Mouse (Mus musculus) lung, embryonic 14.5 days (tissue): ENCODE measurements around the gene Srgap2. TPM values are rescaled to one million over a fixed set of nuclear protein-coding genes. Genes with fewer than 3 reads are reported as not detected.

Source experiments
- ATAC-seq: fragments of 200-750 bp; cut with Nextera tagmentation; 2 replicates; pipeline ENCODE4 v1.8.0; 2017; ENCODE audit warnings: mild to moderate bottlenecking, moderate TSS enrichment, moderate library complexity; ENCODE audit not compliant: insufficient read depth
- DNase-seq: peaks from one replicate; pipeline ENCODE4 v3.0.0-alpha.2; 2015
- H3K27ac ChIP-seq: fragments of 300-500 bp; sonication (generic); 2 replicates; pipeline ENCODE4 v1.5.1; 2014; ENCODE audit warnings: low read depth, mild to moderate bottlenecking, moderate library complexity
- H3K27me3 ChIP-seq: fragments of 300-500 bp; sonication (generic); 2 replicates; pipeline ENCODE4 v1.6.1; 2014; ENCODE audit warnings: low read length, control low read depth; ENCODE audit not compliant: insufficient read depth
- H3K36me3 ChIP-seq: fragments of 300-500 bp; sonication (generic); 2 replicates; pipeline ENCODE4 v1.6.1; 2014; ENCODE audit warnings: control low read depth; ENCODE audit not compliant: insufficient read depth
- H3K4me1 ChIP-seq: fragments of 300-500 bp; sonication (generic); 2 replicates; pipeline ENCODE4 v1.6.1; 2014; ENCODE audit warnings: antibody characterized with exemption, control low read depth; ENCODE audit not compliant: insufficient read depth
- H3K4me2 ChIP-seq: fragments of 300-500 bp; sonication (generic); 2 replicates; pipeline ENCODE4 v1.6.1; 2014; ENCODE audit warnings: mild to moderate bottlenecking
- H3K4me3 ChIP-seq: fragments of 300-500 bp; sonication (generic); 2 replicates; pipeline ENCODE4 v1.5.1; 2014; ENCODE audit warnings: low read depth, low read length
- H3K9ac ChIP-seq: fragments of 300-500 bp; sonication (generic); 2 replicates; pipeline ENCODE4 v1.6.1; 2014
- H3K9me3 ChIP-seq: fragments of 300-500 bp; sonication (generic); 2 replicates; pipeline ENCODE4 v1.6.1; 2016; ENCODE audit warnings: low read depth, low read length, control low read depth
- CTCF ChIP-seq: IDR thresholded peaks from 2 replicates; pipeline ENCODE4 v1.5.1; 2016; ENCODE audit warnings: antibody characterized with exemption, low read depth
- WGBS: fragments of 180-500 bp; shearing (Covaris S2); extraction: QIAGEN DNeasy Blood & Tissue Kit; methylation state at CpG from one replicate; pipeline ENCODE4 v1.1.7; 2014; 5-methylcytosine and 5-hydroxymethylcytosine counted together
- polyA plus RNA-seq: library from polyadenylated mRNA; unstranded; fragments of >200 nt; fragmentation: Nextera tagmentation; extraction: Ambion mirVana; gene quantifications from 2 replicates; pipeline ENCODE4 v1.2.1, GENCODE M21; 2014

Gene Srgap2
- polyA plus RNA-seq, 1 experiment from 2014 or later = 21.2 TPM

DNA sequence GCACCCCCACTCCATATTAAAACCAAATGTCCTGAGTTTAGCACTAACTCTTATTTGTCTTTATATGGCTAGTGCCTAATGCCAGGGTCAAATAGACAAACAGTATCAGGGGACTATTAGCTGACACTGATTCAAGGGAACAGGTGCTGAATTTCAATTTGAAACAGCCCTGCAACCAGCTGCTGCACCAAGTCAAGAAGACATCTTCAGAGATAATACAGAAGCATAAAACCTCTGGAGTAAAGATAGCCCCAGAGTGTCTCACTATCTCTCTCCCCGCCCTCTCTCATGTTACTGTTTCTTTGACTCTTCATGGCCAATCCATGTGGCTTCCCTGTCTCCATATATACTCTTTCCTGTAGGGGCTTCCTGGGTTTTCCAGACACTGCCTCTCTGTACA lies 167.5 kb downstream of the Srgap2 start:
- DNase-seq (no peak), ATAC-seq (no peak)
- H3K4me2 ChIP-seq = no peak overlapping the region
- H3K27ac ChIP-seq = no peak overlapping the region
- WGBS = 85% methylated on average over 1 of the region's 1 CpGs
- peaks cover 19% of the 10 kb centered on the region; the same call in 1 of the 2 replicates for H3K36me3 ChIP-seq
- H3K4me1 ChIP-seq = no peaks in the 10 kb centered on the region
- H3K9ac ChIP-seq = no peak overlapping the region
- TF ChIP-seq CTCF = no peak
- no peak overlapping the region for H3K4me3 ChIP-seq
- no peaks in the 10 kb centered on the region for H3K9me3 ChIP-seq
- H3K27me3 ChIP-seq = no peaks in the 10 kb centered on the region

DNA sequence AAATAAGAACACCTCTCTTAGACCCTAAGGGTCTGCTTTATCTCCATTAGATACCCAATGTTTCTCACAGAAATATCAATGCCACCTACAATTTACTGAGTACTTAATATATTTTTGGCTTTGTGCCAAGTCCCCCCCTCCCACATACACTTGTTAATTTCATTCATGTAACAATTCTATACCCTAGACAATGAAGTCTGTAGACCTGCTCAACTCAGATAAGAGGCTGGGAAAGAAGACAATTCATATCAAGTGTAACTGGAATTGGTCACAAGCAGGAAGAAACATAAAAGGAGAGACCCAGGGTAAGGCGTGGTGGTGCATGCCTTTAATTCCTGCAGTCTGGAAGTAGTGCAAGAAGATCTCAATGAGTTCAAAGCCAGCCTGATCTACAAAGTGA lies 169.9 kb downstream of the Srgap2 start:
- H3K9me3 ChIP-seq = no peaks in the 10 kb centered on the region
- H3K27ac ChIP-seq = no peak overlapping the region
- no peak overlapping the region for H3K9ac ChIP-seq
- peaks cover 25% of the 10 kb centered on the region; the same call in 1 of the 2 replicates for H3K36me3 ChIP-seq
- H3K27me3 ChIP-seq = no peaks in the 10 kb centered on the region
- no peak overlapping the region for H3K4me2 ChIP-seq
- no peak for DNase-seq
- H3K4me1 ChIP-seq = no peaks in the 10 kb centered on the region
- H3K4me3 ChIP-seq = no peak overlapping the region
- WGBS = 73% methylated on average over 1 of the region's 1 CpGs
- TF ChIP-seq CTCF = no peak
- ATAC-seq = no peak

DNA sequence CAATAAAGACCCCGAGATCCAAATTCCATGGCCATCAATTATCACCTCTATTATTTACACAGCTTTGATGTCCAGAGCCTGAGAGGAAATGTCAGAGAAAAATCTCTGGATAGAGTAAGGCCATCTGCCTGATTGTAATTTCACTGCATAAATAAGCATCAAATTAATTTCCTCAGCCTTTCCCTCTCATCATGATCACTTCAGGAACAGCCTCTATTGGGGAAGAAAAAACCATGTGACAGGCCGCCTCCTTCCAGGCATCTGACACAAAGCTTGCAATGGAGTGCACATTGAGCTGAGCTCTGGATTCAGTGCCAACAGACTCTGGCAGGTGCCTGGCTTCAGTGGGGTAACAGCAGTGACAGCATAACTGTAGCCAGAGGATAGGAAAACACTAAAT lies 175.7 kb downstream of the Srgap2 start:
- WGBS = 33% methylated on average over 2 of the region's 2 CpGs
- no peak overlapping the region for H3K9ac ChIP-seq
- DNase-seq = no peak
- no peaks in the 10 kb centered on the region for H3K9me3 ChIP-seq
- TF ChIP-seq CTCF = no peak
- no peak overlapping the region for H3K27ac ChIP-seq
- ATAC-seq = no peak
- no peak overlapping the region for H3K4me2 ChIP-seq
- H3K4me1 ChIP-seq = peaks cover under 1% of the 10 kb centered on the region; the same call in 1 of the 2 replicates
- peaks cover 42% of the 10 kb centered on the region; the same call in 1 of the 2 replicates for H3K36me3 ChIP-seq
- H3K27me3 ChIP-seq = no peaks in the 10 kb centered on the region
- H3K4me3 ChIP-seq = no peak overlapping the region

DNA sequence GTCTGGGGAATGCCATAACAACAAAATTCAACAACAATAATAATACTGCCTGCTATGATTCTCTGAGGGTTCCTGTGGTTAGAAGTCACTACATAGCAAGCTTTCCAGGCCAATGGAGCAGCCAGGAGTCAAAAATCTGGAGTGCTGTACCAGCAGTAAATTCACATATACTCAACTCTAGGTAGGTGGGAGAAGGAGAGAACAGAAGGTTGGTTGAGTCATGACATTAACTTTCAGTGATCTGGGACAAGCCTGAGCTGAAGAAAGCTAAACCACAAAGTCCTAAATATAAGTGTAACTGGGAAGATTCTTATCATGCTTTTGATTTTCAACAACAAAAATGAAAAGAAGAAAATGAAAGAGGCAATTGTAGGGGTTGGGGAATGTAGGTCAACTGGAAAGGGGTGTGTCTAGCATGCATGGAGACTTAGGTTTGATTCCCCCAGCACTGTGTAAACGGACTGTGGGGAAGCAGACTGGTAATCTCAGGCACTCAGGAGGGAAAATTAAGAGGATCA lies 177.1 kb downstream of the Srgap2 start:
- Histone ChIP-seq H3K27me3 (no peaks in the 10 kb centered on the region), H3K36me3 (peaks cover 31% of the 10 kb centered on the region; the same call in 1 of the 2 replicates), H3K4me3 (no peak overlapping the region), H3K4me1 (peaks cover 6% of the 10 kb centered on the region; the same call in 1 of the 2 replicates), H3K4me2 (no peak overlapping the region), H3K27ac (no peak overlapping the region), H3K9me3 (no peaks in the 10 kb centered on the region), H3K9ac (no peak overlapping the region)
- DNase-seq (no peak), ATAC-seq (no peak)
- 66% methylated on average over 1 of the region's 1 CpGs for WGBS
- TF ChIP-seq CTCF = no peak

DNA sequence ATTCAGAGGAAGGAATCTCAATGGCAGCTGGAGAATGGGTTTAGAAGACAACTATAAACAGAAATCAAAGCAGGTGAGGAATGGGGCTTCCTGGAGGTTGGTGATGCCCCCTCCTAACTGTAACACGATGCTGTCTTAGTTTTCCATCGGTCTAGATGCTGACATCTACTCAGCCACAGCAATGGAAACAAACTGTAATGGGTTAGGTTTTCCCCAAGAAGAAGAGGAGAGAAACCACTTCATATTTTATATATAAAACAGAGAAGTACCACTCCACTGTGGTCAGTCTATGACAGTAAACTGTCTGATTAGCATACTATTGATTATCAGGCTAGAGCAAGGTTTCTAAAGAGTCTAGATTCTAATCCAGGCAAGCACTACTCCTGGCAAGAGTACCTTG lies 179.4 kb downstream of the Srgap2 start:
- WGBS = 64% methylated on average over 2 of the region's 2 CpGs
- Histone ChIP-seq H3K27ac (no peak overlapping the region), H3K27me3 (no peaks in the 10 kb centered on the region), H3K4me3 (no peak overlapping the region), H3K9ac (no peak overlapping the region), H3K36me3 (peaks cover 29% of the 10 kb centered on the region), H3K4me1 (peaks cover 6% of the 10 kb centered on the region; the same call in 1 of the 2 replicates), H3K9me3 (no peaks in the 10 kb centered on the region), H3K4me2 (no peak overlapping the region)
- no peak for TF ChIP-seq CTCF
- ATAC-seq (no peak), DNase-seq (no peak)

DNA sequence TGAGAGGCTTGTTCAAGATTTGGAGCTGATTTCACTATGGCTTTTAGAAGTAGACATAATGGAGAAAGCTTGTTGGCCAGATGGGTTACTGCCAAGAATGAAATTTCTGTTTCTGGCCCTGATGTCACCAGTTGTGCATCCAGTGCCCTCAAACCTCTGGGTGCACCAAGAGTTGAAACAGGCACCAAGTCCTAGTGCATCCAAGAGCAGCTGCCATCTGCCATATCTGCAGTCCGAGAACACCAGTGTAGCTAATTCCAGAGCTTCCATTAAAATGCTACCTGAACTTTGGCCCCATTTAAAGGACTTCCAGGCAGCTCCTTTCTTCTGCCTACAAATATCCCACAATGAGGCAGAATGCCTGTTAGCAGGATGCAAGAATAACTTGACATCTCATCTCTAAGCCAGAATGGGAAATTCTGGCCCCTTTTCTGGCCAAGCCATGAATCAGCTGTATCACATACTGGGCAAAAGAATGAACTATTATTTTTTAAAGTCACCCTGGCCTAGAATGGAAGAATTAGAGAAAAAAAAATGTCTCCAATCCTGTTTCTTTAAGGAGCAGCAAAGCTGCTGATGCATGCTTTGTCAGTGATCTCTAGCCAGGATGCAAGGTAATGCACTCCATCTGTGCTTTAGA lies 180.1 kb downstream of the Srgap2 start:
- Histone ChIP-seq H3K36me3 (peaks cover 29% of the 10 kb centered on the region), H3K27ac (no peak overlapping the region; the same call in 1 of the 2 replicates)
- no peak for DNase-seq

More for the DNA sequence above, 180.1 kb downstream of the Srgap2 start:
- Histone ChIP-seq H3K4me1 (peaks cover 6% of the 10 kb centered on the region; the same call in 1 of the 2 replicates), H3K27me3 (no peaks in the 10 kb centered on the region), H3K4me3 (no peak overlapping the region), H3K4me2 (no peak overlapping the region), H3K9ac (no peak overlapping the region), H3K9me3 (no peaks in the 10 kb centered on the region)
- WGBS = 73% methylated on average over 1 of the region's 1 CpGs
- no peak for TF ChIP-seq CTCF
- no peak for ATAC-seq
